Mouse (Mus musculus) bone marrow, adult 2 months (tissue): Measurements from ENCODE around the gene Maml2.

Experiments
- CTCF ChIP-seq: fragments of 200-500 bp; IDR thresholded peaks from 2 replicates; pipeline ENCODE4 v1.5.1; 2011; ENCODE audit warnings: low read length, control low read depth; ENCODE audit not compliant: control insufficient read depth, insufficient read depth
- POLR2A ChIP-seq: fragments of 200-500 bp; IDR thresholded peaks from 2 replicates; pipeline ENCODE4 v1.6.1; 2011; ENCODE audit warnings: low read depth, mild to moderate bottlenecking, control low read depth, low read length, borderline replicate concordance; ENCODE audit not compliant: control insufficient read depth

DNA sequence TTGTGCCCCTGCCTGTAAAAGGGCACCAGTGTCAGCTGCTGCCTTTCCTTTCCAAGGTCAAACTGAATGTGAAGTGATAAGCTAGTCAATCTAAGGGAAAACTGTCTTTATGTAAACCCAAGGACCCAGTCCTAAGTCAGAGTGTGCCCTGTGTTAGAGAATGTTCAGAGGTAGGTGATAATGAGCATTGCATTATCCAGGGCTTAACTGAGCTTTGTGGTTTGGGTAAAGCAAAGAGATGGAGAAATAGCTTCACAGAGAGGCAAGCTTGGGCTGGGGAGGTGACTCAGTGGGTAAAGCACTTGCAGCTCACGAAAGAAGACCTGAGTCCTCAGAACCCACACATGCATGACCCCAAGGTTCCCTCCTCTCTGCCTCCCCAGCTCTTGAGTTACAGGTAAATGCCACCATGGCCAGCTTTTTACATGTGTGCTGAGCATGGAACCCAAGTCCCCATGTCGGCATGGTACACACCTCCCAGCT lies 367.8 kb downstream of the Maml2 start:
- no peak for TF ChIP-seq CTCF
- TF ChIP-seq POLR2A: no peak
